Mouse (Mus musculus) heart, postnatal 0 days (tissue): ENCODE results near the gene 4933406M09Rik. TPM values are rescaled to one million over a fixed set of nuclear protein-coding genes. Genes with fewer than 3 reads are reported as not detected.
A peak's percentile ranks its signal among the peaks of the same experiment; 100 is the strongest.

Experiments used
- ATAC-seq: fragments of 200-750 bp; cut with Nextera tagmentation; 2 replicates; pipeline ENCODE4 v1.8.0; 2017; ENCODE audit warnings: low read depth, moderate number of reproducible peaks, moderate library complexity; ENCODE audit not compliant: insufficient read depth
- DNase-seq: peaks from one replicate; pipeline ENCODE4 v3.0.0-alpha.2; 2016; ENCODE audit warnings: low spot score
- H3K27ac ChIP-seq: fragments of 300-500 bp; sonication (generic); 2 replicates; pipeline ENCODE4 v1.5.1; 2014; ENCODE audit warnings: low read depth, mild to moderate bottlenecking
- H3K27me3 ChIP-seq: fragments of 300-500 bp; sonication (generic); 2 replicates; pipeline ENCODE4 v1.6.1; 2014; ENCODE audit warnings: low read length, mixed read lengths; ENCODE audit not compliant: control insufficient read depth, insufficient read depth
- H3K36me3 ChIP-seq: fragments of 300-500 bp; sonication (generic); replicated peaks from 2 replicates; pipeline ENCODE4 v1.6.1; 2014; ENCODE audit warnings: low read length, mixed read lengths; ENCODE audit not compliant: control insufficient read depth, insufficient read depth
- H3K4me1 ChIP-seq: fragments of 300-500 bp; sonication (generic); 2 replicates; pipeline ENCODE4 v1.6.1; 2014; ENCODE audit warnings: antibody characterized with exemption; ENCODE audit not compliant: control insufficient read depth, insufficient read depth
- H3K4me2 ChIP-seq: fragments of 300-500 bp; sonication (generic); 2 replicates; pipeline ENCODE4 v1.6.1; 2014; ENCODE audit warnings: low read depth, mild to moderate bottlenecking, low read length, moderate library complexity
- H3K4me3 ChIP-seq: fragments of 300-500 bp; sonication (generic); 2 replicates; pipeline ENCODE4 v1.5.1; 2014; ENCODE audit warnings: low read depth, low read length
- H3K9ac ChIP-seq: fragments of 300-500 bp; sonication (generic); replicated peaks from 2 replicates; pipeline ENCODE4 v1.6.1; 2014; ENCODE audit warnings: low read depth, low read length, mixed read lengths
- H3K9me3 ChIP-seq: fragments of 300-500 bp; sonication (generic); replicated peaks from 2 replicates; pipeline ENCODE4 v1.6.1; 2016; ENCODE audit warnings: low read length; ENCODE audit not compliant: control insufficient read depth
- CTCF ChIP-seq: IDR thresholded peaks from 2 replicates; pipeline ENCODE4 v1.5.1; 2016; ENCODE audit warnings: antibody characterized with exemption, control low read depth, low read depth
- EP300 ChIP-seq: IDR thresholded peaks from 2 replicates; pipeline ENCODE4 v1.6.1; 2016; ENCODE audit warnings: antibody characterized with exemption, low read depth
- WGBS: fragments of 180-500 bp; shearing (Covaris S2); extraction: QIAGEN DNeasy Blood & Tissue Kit; methylation state at CpG from one replicate; pipeline ENCODE4 v1.1.7; 2014; 5-methylcytosine and 5-hydroxymethylcytosine counted together
- polyA plus RNA-seq: library from polyadenylated mRNA; unstranded; fragments of >200 nt; fragmentation: Nextera tagmentation; extraction: Ambion mirVana; gene quantifications from 2 replicates; pipeline ENCODE4 v1.2.1, GENCODE M21; 2015
- total RNA-seq: library from RNA; depleted of rRNA; stranded (reverse); fragments of >200 nt; gene quantifications from 2 replicates; pipeline ENCODE4 v1.2.3, GENCODE M21; 2014; ENCODE audit warnings: low replicate concordance

4933406M09Rik gene
- total and polyA plus RNA-seq, 2 experiments from 2014 or later, result not detected

DNA sequence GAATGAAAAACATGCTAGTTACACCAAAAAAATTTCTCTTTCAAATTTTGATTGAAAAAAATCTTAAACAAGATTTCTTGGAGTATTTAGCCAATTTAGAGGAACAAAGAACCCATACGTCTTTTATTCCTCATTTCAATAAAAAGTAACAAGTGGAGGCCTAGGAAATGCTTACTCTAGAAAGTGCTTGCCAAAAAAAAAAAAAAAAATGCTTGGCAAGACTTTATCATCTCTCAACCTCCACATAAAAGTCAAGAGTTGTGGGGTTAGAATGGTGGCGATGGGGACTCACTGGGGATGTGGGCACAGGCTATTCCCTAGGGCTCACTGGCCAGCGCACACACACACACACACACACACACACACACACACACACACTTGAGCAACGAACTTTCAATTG is 22.5 kb upstream of the 4933406M09Rik start:
- peaks cover 19% of the 10 kb centered on the region for H3K36me3 ChIP-seq
- no peaks in the 10 kb centered on the region for H3K9me3 ChIP-seq
- H3K27me3 ChIP-seq, result no peaks in the 10 kb centered on the region
- no peak overlapping the region for H3K4me2 ChIP-seq
- ATAC-seq (no peak), DNase-seq (no peak)
- H3K9ac ChIP-seq, result no peak overlapping the region
- H3K4me3 ChIP-seq, result no peak overlapping the region
- H3K4me1 ChIP-seq, result peaks cover 6% of the 10 kb centered on the region
- TF ChIP-seq EP300, result no peak
- TF ChIP-seq CTCF, result no peak
- H3K27ac ChIP-seq, result no peak overlapping the region
- 72% methylated on average over 4 of the region's 4 CpGs for WGBS

- Histone ChIP-seq H3K9ac (no peak overlapping the region), H3K4me1 (peaks cover 6% of the 10 kb centered on the region), H3K27me3 (no peaks in the 10 kb centered on the region), H3K4me3 (no peak overlapping the region), H3K36me3 (no peaks in the 10 kb centered on the region), H3K4me2 (no peak overlapping the region), H3K9me3 (0 out of 2 replicates have a peak, but pooled peaks cover 3% of the 10 kb centered on the region), H3K27ac (no peak overlapping the region)
- ATAC-seq (no peak), DNase-seq (no peak)
- TF ChIP-seq CTCF (no peak), EP300 (no peak)
- 52% methylated on average over 5 of the region's 5 CpGs for WGBS
These were observed 20.2 kb upstream of the 4933406M09Rik start for GRCm38 (mm10) chr1:134365491-134365890.

DNA sequence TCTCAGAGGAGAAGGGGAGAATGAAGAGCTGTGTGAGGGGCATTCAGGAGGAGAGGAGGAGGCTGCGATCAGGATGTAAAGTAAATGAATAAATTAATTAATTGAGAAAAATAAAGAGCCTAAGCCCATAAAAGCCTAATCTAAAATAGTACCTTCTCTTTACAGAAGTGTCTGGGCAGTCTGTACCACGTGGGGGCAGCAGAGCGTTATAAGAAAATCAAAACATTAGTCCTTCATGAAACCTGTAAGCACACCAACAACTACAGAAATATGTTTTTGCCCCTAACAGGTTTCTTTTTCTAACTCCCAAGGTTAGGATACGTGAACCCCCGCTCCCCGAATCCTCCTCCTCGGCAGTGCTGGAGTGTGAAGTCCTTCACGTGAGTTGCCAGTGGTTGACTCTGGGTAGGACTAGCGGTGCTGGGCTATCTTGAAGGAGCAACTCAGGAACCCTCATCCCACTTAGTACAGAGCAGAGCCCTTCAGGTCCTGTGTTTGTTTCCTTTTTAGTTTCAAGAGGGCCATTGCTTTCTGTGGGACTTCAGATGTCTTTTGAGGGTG is 16.9 kb upstream of the 4933406M09Rik start:
- Histone ChIP-seq H3K27ac (no peak overlapping the region), H3K4me2 (no peak overlapping the region), H3K27me3 (no peaks in the 10 kb centered on the region), H3K4me3 (no peak overlapping the region), H3K4me1 (no peaks in the 10 kb centered on the region), H3K9me3 (0 out of 2 replicates have a peak, but pooled peaks cover 6% of the 10 kb centered on the region), H3K36me3 (no peaks in the 10 kb centered on the region), H3K9ac (no peak overlapping the region)
- ATAC-seq (no peak), DNase-seq (peak; percentile 45)
- TF ChIP-seq CTCF, result peak; percentile 62
- no peak for TF ChIP-seq EP300
- WGBS, result 44% methylated on average over 9 of the region's 9 CpGs

GRCm38 (mm10) chr1:134374124-134374523 is 11.6 kb upstream of the 4933406M09Rik start:
- Histone ChIP-seq H3K4me2 (no peak overlapping the region), H3K27ac (no peak overlapping the region), H3K36me3 (no peaks in the 10 kb centered on the region), H3K4me3 (no peak overlapping the region), H3K9ac (no peak overlapping the region), H3K9me3 (0 out of 2 replicates have a peak, but pooled peaks cover 6% of the 10 kb centered on the region), H3K27me3 (no peaks in the 10 kb centered on the region), H3K4me1 (no peaks in the 10 kb centered on the region)
- TF ChIP-seq CTCF (no peak), EP300 (no peak)
- 59% methylated on average over 2 of the region's 2 CpGs for WGBS
- DNase-seq, result no peak
- no peak for ATAC-seq

DNA sequence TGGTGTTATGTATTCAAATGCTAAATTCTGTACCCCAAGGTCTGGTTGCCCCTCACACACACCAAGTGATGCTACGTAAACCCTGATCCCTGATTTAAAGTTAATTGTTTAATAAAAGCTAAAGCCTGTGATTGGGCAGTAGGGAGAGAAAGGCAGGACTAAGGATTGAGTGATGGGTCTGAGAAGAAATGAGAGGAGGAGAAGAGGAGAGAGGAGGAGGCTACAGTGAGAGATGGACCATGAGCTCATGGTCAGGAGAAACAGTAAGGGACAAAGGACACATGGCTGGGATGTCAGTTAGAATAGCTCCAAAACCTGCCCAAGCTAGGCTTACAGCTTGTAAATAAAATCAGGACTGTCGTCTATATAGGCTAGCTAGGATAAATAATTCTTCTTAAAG is 4.7 kb upstream of the 4933406M09Rik start:
- no peak overlapping the region for H3K9ac ChIP-seq
- no peak for DNase-seq
- WGBS, result 73% methylated on average over 2 of the region's 2 CpGs
- no peaks in the 10 kb centered on the region for H3K27me3 ChIP-seq
- H3K36me3 ChIP-seq, result no peaks in the 10 kb centered on the region
- H3K4me1 ChIP-seq, result peaks cover 5% of the 10 kb centered on the region; the same call in 1 of the 2 replicates
- TF ChIP-seq CTCF (no peak), EP300 (no peak)
- H3K9me3 ChIP-seq, result no peaks in the 10 kb centered on the region
- no peak overlapping the region for H3K4me3 ChIP-seq
- no peak overlapping the region for H3K27ac ChIP-seq
- 0 out of 2 replicates have a peak overlapping the region, but pooled peaks have one; percentile 57 for H3K4me2 ChIP-seq
- ATAC-seq, result no peak
